Mouse (Mus musculus) liver, postnatal 0 days (tissue): Measurements from ENCODE around the gene Ttc23.

ENCODE experiments used
- CTCF ChIP-seq: sonication (generic); IDR thresholded peaks from 2 replicates; pipeline ENCODE4 v1.5.1; 2016; ENCODE audit warnings: antibody characterized with exemption, low read depth
- EP300 ChIP-seq: IDR thresholded peaks from 2 replicates; pipeline ENCODE4 v1.6.1; 2016; ENCODE audit warnings: antibody characterized with exemption, low read depth, mild to moderate bottlenecking

- peak; percentile 96 for TF ChIP-seq CTCF
- TF ChIP-seq EP300 = no peak
These were observed 25.4 kb downstream of the Ttc23 start for GRCm38 (mm10) chr7:67672650-67673049.
